Mouse (Mus musculus) bone marrow, adult 2 months (tissue): ENCODE data around the gene Gm12216. TPM values are rescaled to one million over a fixed set of nuclear protein-coding genes. Genes with fewer than 3 reads are reported as not detected.

Source experiments
- H3K27ac ChIP-seq: fragments of 200-500 bp; 2 replicates; pipeline ENCODE4 v1.5.1; 2012; ENCODE audit warnings: low read depth, mild to moderate bottlenecking, control low read depth, inconsistent platforms, low read length; ENCODE audit not compliant: control insufficient read depth, poor library complexity, insufficient read depth
- H3K4me1 ChIP-seq: fragments of 200-500 bp; 2 replicates; pipeline ENCODE4 v1.6.1; 2011; ENCODE audit warnings: low read length; ENCODE audit not compliant: control insufficient read depth, insufficient read depth
- H3K4me3 ChIP-seq: fragments of 200-500 bp; replicated peaks from 2 replicates; pipeline ENCODE3; 2011; ENCODE audit warnings: mild to moderate bottlenecking, low read depth, low read length, control low read depth; ENCODE audit not compliant: control insufficient read depth
- CTCF ChIP-seq: fragments of 200-500 bp; IDR thresholded peaks from 2 replicates; pipeline ENCODE4 v1.5.1; 2011; ENCODE audit warnings: low read length, control low read depth; ENCODE audit not compliant: control insufficient read depth, insufficient read depth
- POLR2A ChIP-seq: fragments of 200-500 bp; IDR thresholded peaks from 2 replicates; pipeline ENCODE4 v1.6.1; 2011; ENCODE audit warnings: low read depth, mild to moderate bottlenecking, control low read depth, low read length, borderline replicate concordance; ENCODE audit not compliant: control insufficient read depth
- WGBS: fragments of 180-500 bp; shearing (Covaris S2); methylation state at CpG from one replicate; pipeline ENCODE4 v1.1.7; 2018; 5-methylcytosine and 5-hydroxymethylcytosine counted together
- polyA plus RNA-seq: library from polyadenylated mRNA; stranded (reverse); fragments of >200 nt; gene quantifications from 2 replicates; pipeline ENCODE4 v1.2.4, GENCODE M21; 2011; ENCODE audit warnings: low replicate concordance; ENCODE audit not compliant: missing spikeins, insufficient read depth, insufficient read length

Gm12216 gene
- polyA plus RNA-seq, 1 experiment, result 7.8 TPM

DNA sequence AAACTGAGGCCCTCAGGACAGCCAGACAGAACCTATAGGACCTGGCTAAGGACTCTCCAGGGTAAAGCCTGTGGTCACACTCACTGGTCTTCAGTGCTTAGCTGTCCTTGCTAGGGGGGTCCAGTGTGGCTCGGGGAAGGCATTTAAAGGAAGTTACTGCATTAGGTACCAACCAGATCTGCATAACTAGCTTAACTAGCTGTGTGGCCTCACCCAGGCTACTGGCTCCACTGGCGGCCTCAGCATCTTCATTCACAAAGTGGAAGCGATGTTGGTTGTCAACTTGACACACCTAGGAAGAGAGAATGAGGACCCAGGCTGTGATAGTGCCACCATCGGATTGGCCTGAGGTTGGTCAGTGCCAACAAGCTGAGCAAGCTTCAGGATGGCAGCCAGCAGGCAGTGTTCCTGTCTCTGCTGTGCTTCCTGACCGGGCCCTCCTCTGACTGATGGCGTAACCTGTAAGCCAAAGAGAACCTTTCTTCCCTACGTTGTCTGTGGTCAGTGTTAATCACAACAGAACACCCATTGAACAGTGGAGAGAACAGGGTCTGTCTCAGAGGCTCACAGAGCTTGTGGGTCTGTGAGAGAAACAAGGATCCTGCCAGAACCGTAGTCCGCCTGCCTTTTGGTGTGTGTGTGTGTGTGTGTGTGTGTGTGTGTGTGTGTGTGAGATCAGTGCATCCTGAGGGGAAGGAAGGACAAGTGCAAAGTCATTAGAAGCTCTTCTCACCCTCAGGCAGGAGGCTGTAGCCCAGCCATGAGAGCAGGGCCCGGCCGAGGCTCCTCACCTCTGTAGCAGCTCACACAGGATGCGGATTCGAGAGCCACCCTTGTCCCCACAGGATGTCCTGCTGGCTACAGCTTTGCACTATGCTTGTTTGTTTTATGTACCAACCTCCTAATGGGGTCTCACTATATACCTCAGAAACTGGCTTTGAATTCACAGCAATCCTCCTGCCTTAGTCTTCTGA lies 72.7 kb downstream of the Gm12216 start:
- TF ChIP-seq POLR2A, result no peak
- TF ChIP-seq CTCF, result no peak
- 29% methylated on average over 13 of the region's 13 CpGs for WGBS
- H3K4me3 ChIP-seq, result no peak overlapping the region
- H3K4me1 ChIP-seq, result peaks cover 9% of the 10 kb centered on the region
- peak overlapping the region; percentile 57 for H3K27ac ChIP-seq

DNA sequence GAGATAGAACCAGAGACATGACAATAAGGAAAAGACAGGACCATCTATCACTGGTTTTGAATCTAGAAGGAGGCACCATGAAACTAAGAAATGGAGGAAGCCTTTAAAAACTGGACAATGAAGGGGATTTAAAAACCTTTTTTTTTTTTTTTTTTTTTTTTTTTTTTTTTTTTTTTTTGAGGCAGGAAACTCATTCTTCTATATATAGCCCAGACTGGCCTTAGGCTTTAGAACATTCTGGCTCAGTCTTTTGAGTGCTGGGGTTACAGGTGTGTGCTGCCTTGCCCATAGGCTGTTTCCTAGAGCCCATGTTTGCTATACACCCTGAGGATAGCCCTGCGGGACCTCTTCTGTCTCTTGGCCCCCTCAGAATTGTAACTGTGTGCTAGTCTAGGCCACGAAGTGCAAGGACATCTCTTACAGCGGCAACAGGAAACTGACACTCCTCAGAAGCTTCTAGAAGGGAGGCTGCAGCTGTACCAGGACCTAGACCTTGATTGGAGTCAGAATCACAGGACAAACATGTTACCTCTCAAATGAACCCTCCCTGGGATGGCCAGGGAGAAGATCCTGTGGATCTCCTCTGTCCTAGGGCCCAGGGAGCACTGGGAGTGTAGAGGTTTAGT lies 73.6 kb downstream of the Gm12216 start:
- TF ChIP-seq POLR2A, result no peak
- no peak for TF ChIP-seq CTCF
- peaks cover 9% of the 10 kb centered on the region for H3K4me1 ChIP-seq
- no peak overlapping the region for H3K4me3 ChIP-seq
- H3K27ac ChIP-seq, result peak overlapping the region; percentile 57
- 33% methylated on average over 3 of the region's 3 CpGs for WGBS

GRCm38 (mm10) chr11:53783288-53783687 lies 75.8 kb downstream of the Gm12216 start:
- 0 out of 2 replicates have a peak overlapping the region, but pooled peaks have one; percentile 22 for H3K27ac ChIP-seq
- 47% methylated on average over 9 of the region's 9 CpGs for WGBS
- no peak for TF ChIP-seq CTCF
- TF ChIP-seq POLR2A, result no peak
- peaks cover 10% of the 10 kb centered on the region for H3K4me1 ChIP-seq
- no peak overlapping the region for H3K4me3 ChIP-seq

DNA sequence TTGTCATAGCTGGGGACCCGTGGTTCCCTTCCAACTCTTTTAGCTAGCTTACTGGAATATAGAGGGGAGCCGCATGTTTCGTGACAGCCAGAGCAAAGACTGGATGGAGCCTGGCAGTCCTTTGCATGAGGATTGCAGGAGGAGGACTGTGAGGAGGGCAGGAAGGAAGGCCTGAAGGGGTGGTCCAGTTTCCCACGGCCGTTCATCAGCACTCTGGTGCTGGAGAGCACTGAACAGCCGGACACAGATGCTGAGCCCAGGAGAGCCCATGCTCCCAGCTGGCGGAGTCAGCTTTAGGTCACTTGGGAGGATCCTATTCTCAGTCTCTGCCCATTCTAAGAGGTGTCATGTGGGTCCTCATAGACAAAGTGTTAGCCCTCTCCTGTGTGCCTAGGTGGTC lies 77.1 kb downstream of the Gm12216 start:
- Histone ChIP-seq H3K4me3 (no peak overlapping the region), H3K27ac (no peak overlapping the region), H3K4me1 (peaks cover 10% of the 10 kb centered on the region)
- no peak for TF ChIP-seq POLR2A
- no peak for TF ChIP-seq CTCF
- 87% methylated on average over 7 of the region's 7 CpGs for whole genome bisulfite sequencing

DNA sequence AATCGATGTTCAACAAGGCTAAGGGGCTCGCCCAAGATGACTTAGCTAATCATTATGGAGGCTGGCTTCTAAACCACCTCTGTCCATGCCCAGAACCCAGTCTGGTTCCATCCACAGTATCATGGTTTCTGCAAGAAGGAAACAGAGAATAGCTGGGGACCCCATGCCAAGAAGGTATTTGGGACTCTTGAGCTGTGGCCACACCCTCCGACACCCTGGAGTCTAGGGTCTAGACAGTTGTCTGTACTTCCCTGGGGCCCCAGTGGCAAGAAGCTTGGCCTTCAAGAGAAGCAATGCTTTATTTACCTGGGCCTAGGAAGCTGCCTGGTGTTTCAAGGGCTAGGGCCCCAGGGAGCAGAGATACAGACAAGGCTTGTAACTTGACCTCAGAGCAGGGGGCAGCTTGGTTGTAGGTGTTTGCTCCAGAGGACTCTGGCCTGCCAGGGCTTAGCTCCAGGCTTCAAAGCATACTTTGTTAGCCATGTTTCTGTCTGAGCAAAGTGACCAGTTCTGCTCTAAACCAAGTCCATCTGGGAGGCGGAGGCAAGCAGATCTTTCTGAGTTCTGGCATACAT lies 77.8 kb downstream of the Gm12216 start:
- no peak overlapping the region for H3K27ac ChIP-seq
- peaks cover 10% of the 10 kb centered on the region for H3K4me1 ChIP-seq
- TF ChIP-seq CTCF (no peak), POLR2A (no peak)
- no peak overlapping the region for H3K4me3 ChIP-seq
- 83% methylated on average over 4 of the region's 4 CpGs for WGBS

- 43% methylated on average over 3 of the region's 3 CpGs for WGBS
- H3K4me3 ChIP-seq, result no peak overlapping the region
- peaks cover 6% of the 10 kb centered on the region for H3K4me1 ChIP-seq
- no peak for TF ChIP-seq CTCF
- no peak for TF ChIP-seq POLR2A
- no peak overlapping the region for H3K27ac ChIP-seq
Measured at GRCm38 (mm10) chr11:53780262-53780661, 78.8 kb downstream of the Gm12216 start.

DNA sequence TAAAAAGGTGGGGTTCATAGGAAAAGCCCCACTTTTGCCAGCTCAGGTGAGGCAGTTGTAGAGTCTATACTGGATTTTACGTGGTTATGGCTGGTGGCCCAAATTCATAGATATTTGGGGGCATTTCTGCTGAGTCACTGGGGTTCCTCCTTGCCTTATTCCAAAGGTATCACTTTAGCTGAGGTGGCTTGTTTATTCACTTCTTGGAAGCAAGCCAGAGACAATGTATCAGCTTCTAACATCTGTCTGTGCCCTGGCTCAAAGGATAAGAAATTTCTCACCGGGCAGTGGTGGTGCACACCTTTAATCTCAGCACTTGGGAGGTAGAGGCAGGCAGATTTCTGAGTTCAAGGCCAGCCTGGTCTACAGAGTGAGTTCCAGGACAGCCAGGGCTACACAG lies 79.2 kb downstream of the Gm12216 start:
- H3K27ac ChIP-seq, result no peak overlapping the region
- H3K4me3 ChIP-seq, result no peak overlapping the region
- peaks cover 6% of the 10 kb centered on the region for H3K4me1 ChIP-seq
- 34% methylated on average over 2 of the region's 2 CpGs for WGBS
- TF ChIP-seq CTCF, result no peak
- no peak for TF ChIP-seq POLR2A

DNA sequence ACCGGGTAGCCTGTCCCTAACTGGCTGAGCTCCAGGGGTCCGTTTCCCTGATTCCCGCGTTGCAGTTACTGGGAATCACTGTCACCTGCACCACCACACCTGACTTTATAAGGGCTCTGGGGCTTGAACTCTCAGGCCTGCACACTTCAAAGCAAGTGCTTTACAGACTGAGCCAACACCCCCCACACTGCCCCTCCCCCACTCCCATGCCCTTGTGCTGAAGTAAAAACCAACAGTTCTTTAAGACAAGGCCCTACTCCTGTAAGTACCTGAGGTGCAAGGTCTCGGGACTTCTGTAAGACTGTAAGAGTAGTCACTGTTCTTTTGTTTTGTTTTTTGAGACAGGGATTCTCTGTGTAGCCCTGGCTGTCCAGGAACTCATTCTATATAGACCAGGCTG lies 80.6 kb downstream of the Gm12216 start:
- TF ChIP-seq POLR2A (no peak), CTCF (no peak)

More for the DNA sequence above, 80.6 kb downstream of the Gm12216 start:
- WGBS, result 84% methylated on average over 5 of the region's 5 CpGs
- Histone ChIP-seq H3K27ac (no peak overlapping the region), H3K4me1 (peaks cover 3% of the 10 kb centered on the region), H3K4me3 (no peak overlapping the region)
